Mouse (Mus musculus): ENCODE results near the gene Map2k5. TPM values are rescaled to one million over a fixed set of nuclear protein-coding genes. Genes with fewer than 3 reads are reported as not detected.
A peak's percentile ranks its signal among the peaks of the same experiment; 100 is the strongest.

Gene Map2k5
- total RNA-seq, 2 experiments from 2014 or later: 30.7 to 31.2 TPM

- intact Hi-C loops (cut with DNase I): no loop called here
- TF ChIP-seq CTCF (IDR thresholded peaks at IDR 0.05): no peak
- Histone ChIP-seq H3K4me3 (no peak overlapping the region), H3K27ac (no peak overlapping the region)
- DNase-seq (ENCODE audit: extremely low spot score in 1 of 2, low spot score in 2 of 2): no peak
Measured at GRCm38 (mm10) chr9:63373315-63373714, 4.4 kb downstream of the Map2k5 start.

DNA sequence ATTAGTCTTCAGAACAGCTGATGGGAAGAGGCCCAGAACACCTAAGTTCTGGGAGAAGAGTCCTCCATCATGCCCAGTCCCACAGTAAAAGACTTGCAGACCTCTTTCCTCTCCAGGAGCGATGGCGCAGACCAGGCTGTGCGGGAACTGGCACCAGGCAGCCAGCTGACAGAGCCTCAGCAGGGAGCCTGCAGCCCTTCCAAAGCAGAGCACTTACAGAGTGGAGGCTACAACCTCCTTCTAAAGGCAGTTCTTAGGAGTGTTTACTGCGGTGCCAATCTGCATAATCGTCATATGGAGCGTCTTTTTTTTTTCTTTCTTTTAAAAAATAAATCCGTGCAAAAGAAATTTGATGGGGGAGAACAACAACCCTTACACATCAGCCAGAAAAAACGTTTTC is 5.2 kb downstream of the Map2k5 start:
- intact Hi-C loops (cut with DNase I): no loop called here
- no peak for DNase-seq (ENCODE audit: extremely low spot score in 1 of 2, low spot score in 2 of 2)
- no peak overlapping the region for H3K4me3 ChIP-seq
- H3K27ac ChIP-seq: no peak overlapping the region
- no peak for TF ChIP-seq CTCF (IDR thresholded peaks at IDR 0.05)

DNA sequence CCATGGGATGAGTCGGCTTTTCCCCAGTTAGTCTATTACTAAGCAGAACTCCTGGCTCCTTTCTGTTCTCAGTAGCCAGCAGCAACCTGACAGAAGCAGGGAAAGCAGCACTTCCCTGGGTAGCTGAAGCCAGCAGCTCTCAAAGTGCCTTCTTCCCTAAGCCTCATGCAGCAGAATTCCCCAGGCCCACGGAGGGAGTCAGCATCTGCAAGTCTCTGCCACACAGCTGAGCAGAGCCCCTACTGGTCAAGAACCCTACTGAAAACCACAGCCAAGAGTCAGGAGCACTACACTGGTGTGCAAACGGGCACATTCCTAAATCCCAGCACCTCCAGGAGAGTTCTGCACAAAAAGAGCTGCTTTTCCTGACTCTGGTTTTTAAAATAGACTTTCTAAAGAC is 17.3 kb downstream of the Map2k5 start:
- H3K4me3 ChIP-seq: no peak overlapping the region
- DNase-seq (ENCODE audit: extremely low spot score in 1 of 2, low spot score in 2 of 2): no peak
- TF ChIP-seq CTCF (IDR thresholded peaks at IDR 0.05): peak; percentile 33
- intact Hi-C loops (cut with DNase I): loop anchor here (10.0 kb wide), 1 partner anchor 466 kb away; no protein-coding TSS in a partner anchor
- H3K27ac ChIP-seq: no peak overlapping the region

DNA sequence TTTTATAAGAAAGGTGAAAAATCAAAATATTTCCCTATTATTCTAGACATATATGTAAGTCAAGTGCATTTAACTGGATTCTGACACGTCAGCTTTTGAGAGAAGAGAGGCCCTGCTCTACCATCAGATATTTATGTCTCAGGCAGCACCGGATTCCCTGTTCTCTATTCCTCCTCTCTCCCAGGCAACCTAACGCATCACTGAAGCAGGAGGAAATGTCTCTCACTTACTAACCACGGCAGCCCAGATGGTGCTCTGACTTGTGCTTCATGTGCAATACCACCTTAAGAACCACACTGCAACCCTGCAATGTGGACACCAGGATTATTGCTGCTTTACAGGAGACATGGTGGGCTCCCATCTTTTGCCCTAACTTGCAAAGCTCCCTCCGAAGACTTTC is 18.7 kb downstream of the Map2k5 start:
- DNase-seq (ENCODE audit: extremely low spot score in 1 of 2, low spot score in 2 of 2): no peak
- intact Hi-C loops (cut with DNase I): no loop called here
- no peak for TF ChIP-seq CTCF (IDR thresholded peaks at IDR 0.05)
- Histone ChIP-seq H3K27ac (no peak overlapping the region), H3K4me3 (no peak overlapping the region)

DNA sequence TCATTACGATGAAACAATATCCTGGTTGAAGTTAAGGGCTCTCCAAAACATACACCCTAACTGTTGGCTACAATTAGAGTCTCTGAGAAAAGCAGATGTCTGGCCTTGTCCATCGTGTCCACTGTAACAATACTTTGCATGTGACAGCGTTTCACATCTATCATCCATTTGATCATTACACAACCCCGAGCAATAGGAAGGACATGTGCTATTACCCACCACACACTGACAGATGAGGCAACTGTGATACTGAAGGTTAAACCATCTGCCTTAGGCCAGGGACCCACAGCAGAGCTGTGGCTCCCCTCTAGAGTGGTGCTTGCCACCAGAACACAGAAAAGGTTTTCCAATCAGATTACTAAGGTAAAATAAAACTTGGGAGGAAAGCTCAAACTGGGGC is 21.0 kb downstream of the Map2k5 start:
- intact Hi-C loops (cut with DNase I): no loop called here
- TF ChIP-seq CTCF (IDR thresholded peaks at IDR 0.05): no peak
- no peak overlapping the region for H3K27ac ChIP-seq
- DNase-seq (ENCODE audit: extremely low spot score in 1 of 2, low spot score in 2 of 2): no peak
- no peak overlapping the region for H3K4me3 ChIP-seq

- TF ChIP-seq CTCF (IDR thresholded peaks at IDR 0.05): no peak
Measured at GRCm38 (mm10) chr9:63356278-63356677, 21.4 kb downstream of the Map2k5 start.

DNA sequence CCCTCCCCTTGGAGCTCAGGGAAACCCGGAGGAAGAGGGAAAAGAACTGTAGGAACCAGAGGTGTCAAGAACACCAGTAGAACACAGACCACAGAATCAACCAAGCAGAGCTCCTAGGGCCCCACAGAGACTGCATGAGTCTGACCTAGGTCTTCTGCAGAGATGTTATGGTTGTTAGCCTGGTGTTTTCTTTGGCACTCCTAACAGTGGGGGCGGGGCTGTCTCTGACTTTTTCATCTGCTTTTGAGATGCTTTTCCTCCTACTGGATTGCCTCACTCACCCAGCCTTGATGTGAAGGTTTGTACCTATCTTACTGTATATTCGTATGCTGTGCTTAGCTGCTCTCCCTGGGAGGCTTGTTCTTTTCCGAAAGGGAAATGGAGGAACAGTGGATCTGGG is 23.5 kb downstream of the Map2k5 start:
- TF ChIP-seq CTCF (IDR thresholded peaks at IDR 0.05): no peak
- no peak for DNase-seq (ENCODE audit: extremely low spot score in 1 of 2, low spot score in 2 of 2)
- intact Hi-C loops (cut with DNase I): no loop called here
- Histone ChIP-seq H3K4me3 (no peak overlapping the region), H3K27ac (no peak overlapping the region)

More at GRCm38 (mm10) chr9:63356278-63356677, 21.4 kb downstream of the Map2k5 start:
- Histone ChIP-seq H3K27ac (no peak overlapping the region), H3K4me3 (no peak overlapping the region)
- no peak for DNase-seq (ENCODE audit: extremely low spot score in 1 of 2, low spot score in 2 of 2)
- intact Hi-C loops (cut with DNase I): no loop called here

- no peak for TF ChIP-seq CTCF (IDR thresholded peaks at IDR 0.05)
- intact Hi-C loops (cut with DNase I): no loop called here
Measured at GRCm38 (mm10) chr9:63350030-63350429, 27.7 kb downstream of the Map2k5 start.

GRCm38 (mm10) chr9:63349241-63349640 is 28.5 kb downstream of the Map2k5 start:
- Histone ChIP-seq H3K27ac (no peak overlapping the region), H3K4me3 (no peak overlapping the region)
- DNase-seq (ENCODE audit: extremely low spot score in 1 of 2, low spot score in 2 of 2): no peak
- no peak for TF ChIP-seq CTCF (IDR thresholded peaks at IDR 0.05)
- intact Hi-C loops (cut with DNase I): no loop called here

More at GRCm38 (mm10) chr9:63350030-63350429, 27.7 kb downstream of the Map2k5 start:
- H3K27ac ChIP-seq: no peak overlapping the region
- DNase-seq (ENCODE audit: extremely low spot score in 1 of 2, low spot score in 2 of 2): no peak
- no peak overlapping the region for H3K4me3 ChIP-seq

- intact Hi-C loops (cut with DNase I): no loop called here
- no peak overlapping the region for H3K27ac ChIP-seq
Measured at GRCm38 (mm10) chr9:63348146-63348545, 29.6 kb downstream of the Map2k5 start.

GRCm38 (mm10) chr9:63346029-63346428 is 31.7 kb downstream of the Map2k5 start:
- Histone ChIP-seq H3K27ac (no peak overlapping the region), H3K4me3 (no peak overlapping the region)
- TF ChIP-seq CTCF (IDR thresholded peaks at IDR 0.05): no peak
- DNase-seq (ENCODE audit: extremely low spot score in 1 of 2, low spot score in 2 of 2): no peak
- intact Hi-C loops (cut with DNase I): no loop called here

More at GRCm38 (mm10) chr9:63348146-63348545, 29.6 kb downstream of the Map2k5 start:
- TF ChIP-seq CTCF (IDR thresholded peaks at IDR 0.05): no peak
- no peak for DNase-seq (ENCODE audit: extremely low spot score in 1 of 2, low spot score in 2 of 2)
- H3K4me3 ChIP-seq: no peak overlapping the region

GRCm38 (mm10) chr9:63341761-63342160 is 35.9 kb downstream of the Map2k5 start:
- intact Hi-C loops (cut with DNase I): no loop called here
- no peak for DNase-seq (ENCODE audit: extremely low spot score in 1 of 2, low spot score in 2 of 2)
- Histone ChIP-seq H3K27ac (no peak overlapping the region), H3K4me3 (no peak overlapping the region)
- TF ChIP-seq CTCF (IDR thresholded peaks at IDR 0.05): no peak; the same call in 1 of the 2 replicates

DNA sequence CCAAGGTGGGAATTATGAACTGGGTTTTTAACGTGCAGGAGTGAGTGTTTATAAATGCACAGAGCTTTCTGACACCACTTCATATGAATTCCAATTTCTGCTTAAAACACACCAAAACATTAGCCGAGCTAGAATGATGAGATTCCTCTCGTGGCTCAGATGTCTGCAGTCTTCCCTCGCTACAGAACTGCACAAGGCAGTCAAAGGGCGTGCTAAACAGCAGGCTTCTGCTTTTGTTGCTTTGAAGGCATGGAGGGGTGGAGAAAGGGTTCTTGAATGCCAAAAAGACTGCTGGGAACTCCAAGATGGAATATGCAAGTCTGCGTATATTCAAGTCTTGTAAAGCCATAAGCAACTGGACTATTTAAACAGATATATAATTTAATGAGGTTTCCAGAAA is 38.4 kb downstream of the Map2k5 start:
- no peak for TF ChIP-seq CTCF (IDR thresholded peaks at IDR 0.05)
- no peak for DNase-seq (ENCODE audit: extremely low spot score in 1 of 2, low spot score in 2 of 2)
- intact Hi-C loops (cut with DNase I): no loop called here
- Histone ChIP-seq H3K27ac (no peak overlapping the region), H3K4me3 (no peak overlapping the region)

All from left cerebral cortex, adult 2 months (tissue).